Mouse (Mus musculus) cerebellum, adult 18-20 months (tissue): ENCODE measurements around the gene Smim27.
"Not testable (repeated sequence)": the region's sequence is repeated elsewhere in the genome, so short reads cannot be mapped to it uniquely, and the experiment has no call there.

Experiments
- DNase-seq, 2 experiments: peaks; one replicate each; pipeline ENCODE4 v3.0.0; 2021

Smim27 gene

GRCm38 (mm10) chr4:40267681-40268080 lies 1.7 kb upstream of the Smim27 start:
- DNase-seq, result no peak

DNA sequence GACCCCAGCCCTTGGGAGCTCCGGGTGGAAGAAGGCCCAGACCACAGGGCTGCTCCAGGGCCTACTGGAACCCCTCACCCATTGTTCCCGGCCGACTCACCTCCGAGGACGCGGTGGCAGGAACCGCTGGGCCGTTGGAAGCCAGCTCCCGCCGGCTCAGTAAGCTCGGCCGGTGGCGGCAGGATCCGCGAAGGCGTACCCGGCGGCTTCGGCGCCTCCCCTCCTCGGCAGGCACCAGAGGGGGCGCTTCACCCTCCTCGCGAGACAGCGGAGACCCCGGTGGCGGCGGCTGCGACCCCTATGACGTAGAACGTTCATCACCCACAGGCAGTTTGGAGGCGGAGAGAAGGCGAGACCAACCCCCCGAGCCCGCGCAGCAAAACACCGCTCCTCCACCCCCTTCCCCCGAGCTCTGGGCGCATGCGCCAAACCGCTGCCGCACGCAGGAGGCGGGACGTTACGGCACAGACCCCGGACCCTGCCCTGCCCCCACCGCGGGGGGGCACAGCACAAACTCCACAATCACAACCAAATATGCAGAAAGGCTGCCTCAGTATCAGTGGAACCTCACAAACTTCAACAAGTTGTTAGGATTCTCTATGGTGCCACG lies 1.1 kb upstream of the Smim27 start:
- DNase-seq, result peak; percentile 82 to 86

DNA sequence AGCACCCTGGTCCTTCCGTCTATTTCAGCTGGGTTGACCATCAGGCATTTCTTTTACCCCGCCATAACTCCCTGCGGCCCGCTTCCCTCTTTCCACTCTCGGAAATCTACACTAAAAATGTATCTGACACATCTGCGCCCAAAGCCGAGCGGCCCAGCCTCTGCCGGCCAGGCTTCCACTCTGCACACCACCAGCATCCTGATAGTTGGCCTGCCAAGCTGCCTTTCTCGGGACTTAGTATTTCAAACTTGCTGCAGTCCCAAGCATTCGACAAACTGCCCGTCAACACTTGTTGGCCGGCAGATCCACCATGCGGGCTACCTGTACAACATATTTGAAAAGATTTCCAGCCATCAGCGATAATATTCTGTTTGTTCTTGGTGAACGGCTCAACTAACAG lies 544 bp upstream of the Smim27 start:
- DNase-seq, result peak in 1 of 2 experiments; percentile 17

- no peak for DNase-seq
These were observed 9.5 kb downstream of the Smim27 start for GRCm38 (mm10) chr4:40278880-40279275.

DNA sequence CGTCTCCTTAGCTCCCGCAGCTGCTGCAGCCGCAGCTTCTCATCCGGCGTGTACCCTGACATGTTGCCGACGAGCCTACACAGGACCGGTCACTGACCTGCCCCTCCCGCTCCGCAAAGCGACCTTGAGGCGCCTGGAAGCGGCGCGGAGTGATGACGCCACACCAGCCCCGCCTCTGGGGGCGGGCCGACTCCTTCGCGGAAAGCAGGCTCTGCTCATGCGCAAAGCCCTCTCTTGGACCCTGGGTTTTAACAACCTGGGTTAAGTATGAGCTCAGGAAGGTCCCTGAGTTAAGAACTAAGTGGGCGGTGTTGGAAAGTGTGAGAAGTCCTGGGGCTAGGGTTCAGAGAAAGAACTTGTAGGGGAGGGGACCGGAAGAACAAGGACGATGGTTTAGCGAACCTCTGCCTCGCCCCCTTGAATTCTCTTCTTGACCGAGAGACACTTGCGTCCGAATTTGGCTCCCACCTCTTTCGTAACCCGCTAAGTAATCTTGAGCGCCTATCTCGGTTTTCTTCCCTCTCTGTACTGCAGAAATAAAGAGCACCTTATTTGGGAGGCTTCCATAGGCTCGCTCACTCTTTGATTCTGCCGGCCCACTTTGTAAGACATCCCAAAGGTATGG lies 10.0 kb downstream of the Smim27 start, which contains the start of gene Ndufb6:
Gene Ndufb6, minus strand, starts transcription at position 146 of the 625 bp plus-strand sequence.
- peak; percentile 92 to 96 for DNase-seq

DNA sequence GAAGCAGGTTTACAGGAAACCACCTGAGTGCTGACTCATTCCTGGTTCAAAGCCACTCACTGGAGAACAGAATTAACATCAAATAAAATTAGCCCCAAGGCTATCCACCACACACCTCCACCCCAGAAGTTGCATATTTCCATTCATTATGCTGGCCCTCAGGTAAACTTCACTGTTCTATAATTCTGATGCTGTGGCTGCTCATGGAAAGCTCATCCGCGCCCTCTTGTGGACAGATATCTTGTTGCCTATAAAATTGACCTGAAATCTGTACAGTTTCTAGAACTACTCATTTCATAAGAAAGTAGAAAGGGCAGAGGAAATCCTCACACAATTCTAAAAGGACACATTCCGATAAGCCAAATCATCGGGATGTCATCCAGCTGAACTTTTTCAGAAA lies 16.2 kb downstream of the Smim27 start:
- peak; percentile 59 to 73 for DNase-seq

DNA sequence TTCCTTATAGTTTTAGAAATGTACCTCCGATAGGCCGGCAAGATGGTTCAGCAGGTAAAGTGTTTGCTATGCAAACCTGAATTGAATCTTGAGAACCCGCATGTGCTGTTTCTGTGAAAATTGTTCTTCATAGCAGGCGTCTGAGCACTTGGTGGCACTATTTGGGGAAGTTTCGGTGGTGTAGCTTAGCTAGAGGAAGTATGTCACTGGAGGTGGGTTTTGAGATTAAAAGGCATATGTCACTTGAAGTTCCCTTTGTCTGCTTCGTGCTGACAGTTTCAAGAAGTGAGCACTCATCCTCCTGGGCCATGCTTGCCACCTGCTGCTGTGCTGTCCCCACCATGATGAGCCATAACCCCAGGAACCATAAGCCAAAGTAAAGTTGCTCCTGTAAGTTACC lies 18.0 kb downstream of the Smim27 start:
- DNase-seq, result no peak

- no peak for DNase-seq
These were observed 19.7 kb downstream of the Smim27 start for GRCm38 (mm10) chr4:40289046-40289445.

GRCm38 (mm10) chr4:40291511-40291910 lies 22.1 kb downstream of the Smim27 start:
- not testable (repeated sequence) for DNase-seq

- no peak for DNase-seq
These were observed 29.8 kb downstream of the Smim27 start for GRCm38 (mm10) chr4:40299169-40299568.

DNA sequence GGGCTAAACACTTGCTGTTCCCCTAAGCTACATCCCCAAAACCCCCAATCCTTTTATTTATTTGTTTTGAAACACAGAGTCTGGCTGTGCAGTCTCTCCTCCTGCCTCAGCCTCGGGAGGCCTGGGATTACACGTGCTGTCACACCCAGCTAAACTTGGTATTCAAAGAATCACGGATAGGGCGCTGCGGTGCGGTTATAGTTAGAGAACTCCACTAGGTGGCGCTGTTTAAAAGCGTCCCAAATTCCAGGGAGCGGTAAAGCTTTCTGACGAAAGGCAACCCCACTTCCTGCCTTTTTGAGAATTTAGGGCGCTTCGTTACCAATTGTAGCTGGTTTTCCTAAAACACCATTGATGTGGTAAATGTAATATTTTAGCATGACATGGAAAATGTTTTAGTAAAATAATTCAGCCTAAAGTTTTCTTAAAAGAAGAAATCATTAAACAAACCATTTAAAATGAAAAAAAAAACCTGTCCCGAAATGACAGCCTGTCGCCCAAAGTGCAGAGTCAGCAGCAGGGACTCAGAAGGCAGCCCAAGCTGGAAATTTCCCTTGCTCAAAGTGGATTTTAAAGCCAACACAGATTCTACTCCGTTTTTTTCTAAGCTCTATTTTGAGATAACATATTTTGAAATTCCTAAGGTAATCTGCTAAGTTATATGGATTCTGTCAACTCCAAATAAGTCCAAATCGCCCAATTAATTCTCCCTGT lies 31.9 kb downstream of the Smim27 start:
- peak; percentile 71 to 75 for DNase-seq

DNA sequence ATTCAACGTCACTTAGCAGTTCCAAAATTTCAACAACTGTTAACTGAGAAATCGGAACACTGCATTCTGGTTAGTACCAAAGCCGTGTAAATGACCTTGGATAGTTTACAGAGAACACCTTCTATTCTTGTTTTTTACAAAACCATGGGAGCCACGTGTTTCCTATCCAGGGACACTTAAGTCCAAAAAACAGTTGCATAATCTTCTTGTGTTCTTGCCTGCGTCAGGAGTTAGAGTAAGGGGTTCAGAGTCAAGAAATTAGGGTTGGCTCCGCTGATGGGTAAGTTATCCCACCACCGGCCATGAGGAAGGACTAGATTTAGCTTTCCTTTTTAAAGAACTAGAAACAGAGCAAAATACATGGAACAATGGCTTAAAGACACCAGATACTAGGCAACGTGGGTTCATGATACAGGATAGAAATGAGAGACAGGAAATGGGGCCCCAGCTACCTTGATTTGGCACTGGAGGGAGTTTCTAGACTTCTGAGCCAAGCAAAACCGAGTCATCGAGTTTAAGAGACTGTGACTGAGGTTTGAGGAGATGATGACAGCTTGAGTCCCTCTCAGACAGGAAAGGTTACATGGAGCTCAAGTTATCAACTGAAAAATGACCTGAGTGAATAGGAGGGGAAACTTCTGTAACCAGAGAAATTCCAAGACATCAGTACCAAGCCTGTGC lies 33.2 kb downstream of the Smim27 start:
- DNase-seq, result no peak

DNA sequence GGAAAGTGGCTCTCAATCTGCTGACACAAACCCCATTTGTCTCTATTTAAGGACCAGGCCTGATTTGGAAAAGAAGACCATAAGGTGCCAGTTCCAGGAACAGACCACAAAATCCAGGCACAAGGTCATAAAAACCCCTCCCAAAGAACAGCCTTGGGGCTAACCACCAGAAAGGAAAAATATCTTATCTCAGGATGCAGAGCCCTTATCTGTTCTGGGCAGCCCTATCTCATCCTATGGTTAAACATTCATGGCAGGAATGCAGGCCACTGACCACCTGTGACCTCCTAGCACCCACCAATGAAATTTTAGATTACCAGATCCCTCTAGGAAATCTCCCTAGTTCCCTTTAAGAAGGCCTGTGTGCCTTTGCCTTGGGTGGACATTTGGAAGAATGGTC lies 40.3 kb downstream of the Smim27 start:
- no peak for DNase-seq

DNA sequence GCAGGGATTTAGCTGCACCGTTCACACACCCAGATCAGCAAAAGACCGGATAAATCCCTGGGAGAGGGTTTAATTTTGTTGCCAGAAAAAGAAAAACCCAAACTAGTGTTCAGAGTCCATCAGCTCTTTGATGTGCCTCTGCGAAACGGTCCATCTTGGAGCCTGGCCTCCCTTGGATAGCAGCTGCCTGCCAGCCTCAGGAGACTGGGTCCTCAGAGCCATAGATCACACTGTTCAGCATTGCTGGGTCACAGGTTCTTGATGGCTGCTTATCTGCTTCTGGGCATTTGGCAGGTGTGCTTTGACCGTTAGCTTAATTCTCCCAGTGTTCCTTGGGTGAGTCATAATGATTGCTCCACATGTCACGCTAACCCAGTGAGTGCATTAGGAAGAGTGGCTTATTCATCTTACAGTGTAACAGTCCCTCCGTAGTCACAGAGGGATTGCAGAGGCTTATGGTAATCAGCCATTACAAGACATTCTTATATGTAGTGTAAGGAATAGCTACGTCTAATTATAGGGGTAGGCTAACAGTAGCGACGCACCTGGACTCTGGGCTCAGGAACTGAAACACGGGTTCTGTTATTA lies 41.5 kb downstream of the Smim27 start:
- DNase-seq, result no peak

GRCm38 (mm10) chr4:40312213-40312612 lies 42.8 kb downstream of the Smim27 start:
- no peak for DNase-seq

- no peak for DNase-seq
These were observed 43.6 kb downstream of the Smim27 start for GRCm38 (mm10) chr4:40313026-40313425.

DNA sequence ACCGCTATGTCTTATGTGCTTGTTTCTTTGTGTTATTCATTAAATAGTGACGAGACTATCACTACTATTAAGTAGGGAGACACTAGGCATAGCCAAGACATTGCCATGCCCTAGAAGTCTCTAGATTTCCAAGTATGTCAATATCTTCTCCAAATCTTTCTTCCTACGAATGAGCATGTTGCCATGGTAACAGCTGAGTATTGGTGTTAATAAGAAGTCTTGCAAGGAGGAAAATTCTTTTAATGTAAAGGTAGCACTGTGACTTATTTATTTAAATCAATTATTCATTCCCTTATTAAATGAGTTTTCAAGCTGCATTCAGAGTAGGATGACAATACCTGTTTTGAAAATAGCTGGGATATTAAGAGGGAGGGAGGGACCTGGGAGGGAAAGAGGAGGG lies 48.0 kb downstream of the Smim27 start:
- DNase-seq, result no peak
